Mouse (Mus musculus): ENCODE results near the gene St8sia1.
"Not testable (repeated sequence)": the region's sequence is repeated elsewhere in the genome, so short reads cannot be mapped to it uniquely, and the experiment has no call there.

Gene St8sia1

GRCm38 (mm10) chr6:142964076-142964530 lies at the start of gene St8sia1:
Gene St8sia1 (minus strand): TSS chr6:142964452.
- peak in 1 of 2 experiments; percentile 18 for DNase-seq (ENCODE audit: low spot score in 2 of 2)

GRCm38 (mm10) chr6:143012513-143013215 lies 48.4 kb upstream of the St8sia1 start:
- no peak for DNase-seq (ENCODE audit: low spot score in 2 of 2)

- no peak for DNase-seq (ENCODE audit: low spot score in 2 of 2)
Measured at GRCm38 (mm10) chr6:143008865-143009264, 44.6 kb upstream of the St8sia1 start.

GRCm38 (mm10) chr6:143005209-143005608 lies 41.0 kb upstream of the St8sia1 start:
- not testable (repeated sequence) for DNase-seq (ENCODE audit: low spot score in 2 of 2)

GRCm38 (mm10) chr6:143004801-143005200 lies 40.5 kb upstream of the St8sia1 start:
- DNase-seq (ENCODE audit: low spot score in 2 of 2), result no peak

- DNase-seq (ENCODE audit: low spot score in 2 of 2), result no peak
Measured at GRCm38 (mm10) chr6:142998221-142998999, 34.2 kb upstream of the St8sia1 start.

- DNase-seq (ENCODE audit: low spot score in 2 of 2), result no peak
Measured at GRCm38 (mm10) chr6:142996887-142997286, 32.6 kb upstream of the St8sia1 start.

- no peak for DNase-seq (ENCODE audit: low spot score in 2 of 2)
Measured at GRCm38 (mm10) chr6:142995567-142995966, 31.3 kb upstream of the St8sia1 start.

GRCm38 (mm10) chr6:142994821-142995220 lies 30.6 kb upstream of the St8sia1 start:
- no peak for DNase-seq (ENCODE audit: low spot score in 2 of 2)

GRCm38 (mm10) chr6:142993705-142994698 lies 29.8 kb upstream of the St8sia1 start:
- DNase-seq (ENCODE audit: low spot score in 2 of 2), result no peak

GRCm38 (mm10) chr6:142992971-142993370 lies 28.7 kb upstream of the St8sia1 start:
- no peak for DNase-seq (ENCODE audit: low spot score in 2 of 2)

GRCm38 (mm10) chr6:142992099-142992498 lies 27.8 kb upstream of the St8sia1 start:
- DNase-seq (ENCODE audit: low spot score in 2 of 2), result no peak

GRCm38 (mm10) chr6:142991391-142992059 lies 27.3 kb upstream of the St8sia1 start:
- peak in 1 of 2 experiments; percentile 47 for DNase-seq (ENCODE audit: low spot score in 2 of 2)

GRCm38 (mm10) chr6:142990516-142990915 lies 26.3 kb upstream of the St8sia1 start:
- no peak for DNase-seq (ENCODE audit: low spot score in 2 of 2)

GRCm38 (mm10) chr6:142989495-142989894 lies 25.2 kb upstream of the St8sia1 start:
- no peak for DNase-seq (ENCODE audit: low spot score in 2 of 2)

- peak; percentile 65 to 84 for DNase-seq (ENCODE audit: low spot score in 2 of 2)
Measured at GRCm38 (mm10) chr6:142988753-142989152, 24.5 kb upstream of the St8sia1 start.

GRCm38 (mm10) chr6:142988231-142988630 lies 24.0 kb upstream of the St8sia1 start:
- DNase-seq (ENCODE audit: low spot score in 2 of 2), result no peak

GRCm38 (mm10) chr6:142987616-142988015 lies 23.4 kb upstream of the St8sia1 start:
- no peak for DNase-seq (ENCODE audit: low spot score in 2 of 2)

- not testable (repeated sequence) for DNase-seq (ENCODE audit: low spot score in 2 of 2)
Measured at GRCm38 (mm10) chr6:142986706-142987105, 22.5 kb upstream of the St8sia1 start.

- DNase-seq (ENCODE audit: low spot score in 2 of 2), result not testable (repeated sequence)
Measured at GRCm38 (mm10) chr6:142985561-142986238, 21.4 kb upstream of the St8sia1 start.

Measured in spleen, postnatal 10 days (tissue).